Mouse (Mus musculus): ENCODE data around the gene Gm5861.
"Not testable (repeated sequence)": the region's sequence is repeated elsewhere in the genome, so short reads cannot be mapped to it uniquely, and the experiment has no call there.

The Gm5861 gene

DNA sequence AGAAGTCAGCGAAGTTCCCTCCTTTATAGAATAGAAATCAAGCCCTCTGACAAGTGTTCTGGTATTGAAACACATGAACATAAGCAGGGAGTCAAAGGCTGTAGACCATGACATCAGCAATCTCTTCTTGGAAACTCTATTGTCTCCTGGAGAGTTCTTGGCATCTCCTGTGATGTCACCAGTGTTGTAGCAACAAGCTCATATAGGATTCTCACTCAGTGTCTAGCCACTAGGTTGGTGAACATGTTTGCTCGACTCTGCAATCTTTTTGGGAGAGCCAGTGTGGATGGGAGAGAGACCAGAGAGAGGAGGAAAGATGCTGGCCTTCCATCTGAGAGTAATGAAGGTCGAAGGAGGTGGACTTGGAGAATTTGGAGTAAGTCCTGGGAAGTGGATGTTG is at the start of gene Gm5861:
Gene Gm5861, plus strand, starts transcription at position 301 of the 400 bp plus-strand sequence.
- not testable (repeated sequence) for DNase-seq

DNA sequence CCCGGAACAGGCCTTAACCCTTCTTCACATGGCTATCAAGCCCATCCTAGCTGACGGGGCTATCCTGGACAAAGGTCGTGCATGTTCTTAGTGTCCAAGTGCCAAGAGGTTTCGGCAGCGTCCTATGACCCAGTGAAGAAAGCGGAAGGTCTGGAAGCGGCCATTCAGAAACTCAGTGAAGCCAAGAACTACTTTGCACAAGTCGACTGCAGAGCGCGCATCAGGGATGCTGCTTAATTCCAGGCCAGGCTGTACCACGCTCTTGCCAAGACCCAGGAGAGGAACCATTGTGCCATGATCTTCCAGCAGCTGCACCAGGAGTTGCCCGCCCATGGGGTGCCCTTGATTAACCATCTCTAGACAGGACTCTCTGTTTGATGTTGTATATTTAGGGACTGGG is 44.8 kb upstream of the Gm5861 start:
- not testable (repeated sequence) for DNase-seq
